Mouse (Mus musculus): ENCODE measurements around the gene Omp.

Gene Omp

GRCm38 (mm10) chr7:98171141-98172073 is 26.1 kb upstream of the Omp start:
- DNase-seq (ENCODE audit: low read depth) = peak; percentile 96

DNA sequence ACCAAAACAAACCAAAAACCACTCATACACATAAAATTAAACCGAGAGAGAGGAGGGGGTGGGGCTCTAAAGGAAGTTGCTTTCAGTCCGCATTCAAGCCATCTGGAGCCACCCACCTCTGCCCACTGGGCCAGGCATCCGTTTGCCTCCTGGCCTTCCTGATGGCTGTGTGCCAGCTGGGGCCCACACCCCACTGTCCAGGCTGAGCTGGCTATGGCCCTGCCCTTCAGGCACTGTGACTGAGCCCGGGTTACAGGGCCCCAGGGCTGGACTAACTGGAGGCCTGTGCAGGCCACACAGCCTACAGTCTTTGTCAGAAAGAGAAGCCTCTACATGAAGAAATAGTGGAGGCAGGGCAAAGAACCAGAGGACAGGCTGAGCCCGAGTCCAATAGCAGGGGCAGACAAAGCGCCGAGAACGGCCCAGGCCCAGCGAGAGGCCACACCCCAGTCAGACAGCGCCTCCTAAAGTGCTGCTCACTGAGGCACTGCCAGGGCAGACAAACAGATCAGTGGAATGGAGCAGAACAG is 19.8 kb upstream of the Omp start:
- DNase-seq (ENCODE audit: low read depth) = peak; percentile 97

DNA sequence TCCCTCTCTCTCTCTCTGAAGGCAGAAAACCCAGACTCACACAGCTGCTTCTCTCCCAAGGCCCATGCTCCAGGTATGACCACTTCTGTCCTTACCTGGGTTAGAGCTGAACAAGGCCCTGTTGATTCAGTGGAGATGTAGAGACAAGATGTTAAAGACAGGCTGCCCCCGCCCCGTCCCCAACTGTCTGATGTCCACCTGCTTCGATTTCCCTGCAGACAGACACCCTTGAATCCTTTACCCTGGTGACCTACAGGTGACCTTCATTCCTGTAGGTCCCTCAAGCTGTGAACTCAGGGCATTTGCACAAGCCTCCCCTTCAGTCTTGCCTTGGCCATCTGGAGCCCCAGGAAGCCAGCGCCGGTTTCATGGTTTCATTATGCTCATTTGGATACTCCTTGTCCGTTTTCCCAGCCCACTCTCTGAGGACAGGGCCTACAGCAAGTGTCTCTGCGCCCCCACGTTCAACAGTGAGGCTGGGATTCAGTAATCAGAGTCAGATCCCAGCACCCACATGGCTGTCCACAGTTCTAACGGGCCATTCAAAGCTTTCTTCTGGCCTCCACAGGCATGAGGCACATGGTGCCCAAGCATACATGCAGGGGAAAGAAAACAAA is 19.2 kb upstream of the Omp start:
- DNase-seq (ENCODE audit: low read depth) = no peak

- peak; percentile 76 for DNase-seq (ENCODE audit: low read depth)
Observed at GRCm38 (mm10) chr7:98163700-98164099, 18.4 kb upstream of the Omp start.

DNA sequence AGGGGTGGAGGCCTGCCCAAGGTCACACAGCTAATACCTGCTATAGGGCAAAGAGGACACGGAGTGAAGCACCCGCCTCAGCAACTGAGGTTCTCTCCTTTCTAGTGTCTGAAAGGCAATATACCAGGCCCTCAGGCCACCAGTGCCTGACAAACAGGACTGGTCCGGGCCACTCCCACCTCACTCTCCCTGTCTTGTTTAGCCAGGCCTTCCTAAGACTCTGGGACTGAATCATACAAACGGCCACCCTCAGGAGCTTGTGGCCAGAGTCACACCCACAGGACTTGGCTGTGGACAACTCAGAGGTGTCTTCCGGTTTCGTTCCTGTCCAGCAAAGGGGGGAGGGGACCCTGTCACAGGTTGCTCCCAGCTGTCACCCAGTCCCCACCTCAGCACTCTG is 16.9 kb upstream of the Omp start:
- peak; percentile 84 for DNase-seq (ENCODE audit: low read depth)

- DNase-seq (ENCODE audit: low read depth) = peak; percentile 77
Observed at GRCm38 (mm10) chr7:98160041-98160740, 14.9 kb upstream of the Omp start.

DNA sequence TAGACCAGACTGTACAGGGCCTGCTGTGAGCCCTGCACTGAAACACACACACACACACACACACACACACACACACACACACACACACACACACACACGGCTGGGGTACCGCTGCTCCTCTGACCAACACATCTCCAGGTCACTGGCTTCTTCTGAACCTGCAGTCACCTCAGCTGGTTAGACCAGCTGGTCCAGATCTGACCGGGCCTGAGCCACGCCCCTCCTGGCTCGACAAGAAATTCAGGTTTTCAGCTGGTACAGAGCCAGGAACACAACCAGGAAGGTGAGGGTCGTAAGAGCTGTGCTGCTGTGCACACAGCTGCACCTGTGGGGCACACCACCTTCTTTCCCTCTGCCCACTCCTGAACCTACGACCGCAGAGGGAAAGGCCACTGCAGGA is 13.2 kb upstream of the Omp start:
- DNase-seq (ENCODE audit: low read depth) = no peak

- no peak for DNase-seq (ENCODE audit: low read depth)
Observed at GRCm38 (mm10) chr7:98157636-98158332, 12.5 kb upstream of the Omp start.

GRCm38 (mm10) chr7:98156280-98156665 is 11.0 kb upstream of the Omp start:
- no peak for DNase-seq (ENCODE audit: low read depth)

GRCm38 (mm10) chr7:98155546-98156279 is 10.4 kb upstream of the Omp start:
- peak; percentile 96 for DNase-seq (ENCODE audit: low read depth)

DNA sequence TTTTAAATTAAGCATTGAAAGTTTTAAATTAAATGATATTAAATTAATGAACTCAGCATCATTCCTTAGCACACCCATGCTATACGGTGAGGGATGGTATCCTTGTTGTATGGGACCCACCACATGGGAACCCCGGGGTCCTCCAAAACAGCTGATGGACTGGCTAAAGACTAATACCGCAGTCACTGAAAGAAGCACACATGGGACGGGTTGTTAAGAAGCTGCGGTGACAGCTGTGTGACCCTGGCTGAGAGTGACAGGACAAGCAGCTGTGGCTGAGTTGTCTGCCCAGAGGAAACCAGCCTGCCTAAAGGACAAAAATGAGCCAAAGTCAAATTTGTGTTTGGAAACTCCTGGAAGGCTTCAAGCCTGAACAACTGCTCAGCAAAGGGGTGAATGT is 8.6 kb upstream of the Omp start:
- no peak for DNase-seq (ENCODE audit: low read depth)

- no peak for DNase-seq (ENCODE audit: low read depth)
Observed at GRCm38 (mm10) chr7:98153345-98153744, 8.0 kb upstream of the Omp start.

- DNase-seq (ENCODE audit: low read depth) = no peak
Observed at GRCm38 (mm10) chr7:98152400-98152799, 7.1 kb upstream of the Omp start.

DNA sequence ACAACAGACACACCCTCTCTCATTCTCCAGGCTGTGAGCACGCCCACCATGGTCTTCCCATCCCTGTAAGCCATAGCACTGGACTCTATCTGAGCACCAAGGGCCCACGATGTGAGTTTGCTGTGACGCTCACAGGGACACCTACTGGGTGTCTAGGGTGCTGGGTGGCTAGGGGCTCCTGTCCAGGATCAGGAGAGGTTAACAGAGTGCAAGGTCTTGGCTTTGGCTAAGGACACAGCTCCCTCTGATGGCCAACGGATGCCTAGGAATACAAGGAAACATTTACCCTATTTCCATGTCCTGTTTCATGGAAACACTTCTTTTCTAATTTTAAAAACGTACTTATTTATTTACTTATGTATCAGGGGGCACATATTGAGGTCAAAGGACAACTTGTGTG is 5.2 kb upstream of the Omp start:
- DNase-seq (ENCODE audit: low read depth) = no peak

DNA sequence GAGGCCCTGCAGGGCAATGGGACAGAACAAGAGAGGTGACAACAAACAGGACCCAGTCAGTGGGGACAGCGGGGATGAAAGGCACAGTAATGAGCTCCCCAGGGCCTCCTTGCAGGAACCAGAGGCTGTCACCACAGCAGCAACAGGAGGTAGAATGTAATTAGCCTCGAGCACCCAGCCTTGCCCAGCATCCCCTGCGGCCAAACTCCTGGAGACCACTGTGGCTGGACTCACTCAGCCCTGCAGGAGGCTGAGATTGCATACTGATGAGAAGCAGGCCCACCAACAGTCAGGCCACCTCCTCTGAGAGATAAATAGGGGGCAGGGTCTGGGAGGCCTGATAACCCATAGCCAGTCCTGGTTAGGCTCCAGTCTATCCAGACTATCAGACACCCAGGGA is 4.5 kb upstream of the Omp start:
- no peak for DNase-seq (ENCODE audit: low read depth)

DNA sequence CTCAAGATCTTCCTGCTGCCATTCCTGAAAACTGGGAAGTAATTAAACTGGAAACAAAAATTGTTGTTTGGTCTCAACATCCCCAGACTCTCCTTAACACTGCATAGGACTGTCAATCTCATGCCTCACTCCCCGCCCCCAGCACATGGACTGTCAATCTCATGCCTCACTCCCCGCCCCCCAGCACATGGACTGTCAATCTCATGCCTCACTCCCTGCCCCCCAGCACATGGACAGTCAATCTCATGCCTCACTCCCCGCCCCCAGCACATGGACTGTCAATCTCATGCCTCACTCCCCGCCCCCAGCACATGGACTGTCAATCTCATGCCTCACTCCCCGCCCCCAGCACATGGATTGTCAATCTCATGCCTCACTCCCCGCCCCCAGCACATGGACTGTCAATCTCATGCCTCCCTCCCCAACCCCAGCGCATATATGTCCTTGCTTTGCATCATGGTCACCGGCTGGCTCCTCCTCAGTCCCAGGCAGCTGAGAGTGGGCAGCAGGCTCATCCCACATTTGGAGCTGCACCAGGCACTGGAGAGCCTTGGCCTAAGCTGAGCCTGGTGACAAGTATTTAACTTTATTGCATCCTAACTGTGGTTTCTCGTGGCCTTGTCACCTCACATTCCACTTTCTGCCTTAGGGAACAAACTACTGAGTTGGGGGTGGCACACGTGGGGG is 3.6 kb upstream of the Omp start:
- DNase-seq (ENCODE audit: low read depth) = no peak

DNA sequence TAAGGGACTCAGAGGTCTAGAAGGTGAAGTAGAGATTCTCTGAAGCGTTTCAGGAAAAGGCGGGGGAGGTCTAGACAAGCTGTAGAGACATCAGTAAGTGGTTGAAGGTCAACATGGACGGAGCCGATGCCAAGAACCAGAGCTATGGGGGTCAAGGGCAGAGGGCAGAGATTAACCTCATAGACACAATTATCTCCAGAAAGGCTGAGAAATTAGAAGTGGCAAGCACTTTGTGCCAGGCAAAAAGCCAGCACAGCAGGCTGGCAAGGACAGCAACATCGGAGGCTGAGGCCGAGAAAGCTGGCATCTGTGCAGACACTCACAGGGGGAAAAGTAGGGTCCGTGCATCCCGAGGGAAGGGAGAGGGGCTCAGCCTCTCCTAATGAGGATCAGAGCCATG is 2.5 kb upstream of the Omp start:
- no peak for DNase-seq (ENCODE audit: low read depth)

- no peak for DNase-seq (ENCODE audit: low read depth)
Observed at GRCm38 (mm10) chr7:98146447-98146845, 1.1 kb upstream of the Omp start.

DNA sequence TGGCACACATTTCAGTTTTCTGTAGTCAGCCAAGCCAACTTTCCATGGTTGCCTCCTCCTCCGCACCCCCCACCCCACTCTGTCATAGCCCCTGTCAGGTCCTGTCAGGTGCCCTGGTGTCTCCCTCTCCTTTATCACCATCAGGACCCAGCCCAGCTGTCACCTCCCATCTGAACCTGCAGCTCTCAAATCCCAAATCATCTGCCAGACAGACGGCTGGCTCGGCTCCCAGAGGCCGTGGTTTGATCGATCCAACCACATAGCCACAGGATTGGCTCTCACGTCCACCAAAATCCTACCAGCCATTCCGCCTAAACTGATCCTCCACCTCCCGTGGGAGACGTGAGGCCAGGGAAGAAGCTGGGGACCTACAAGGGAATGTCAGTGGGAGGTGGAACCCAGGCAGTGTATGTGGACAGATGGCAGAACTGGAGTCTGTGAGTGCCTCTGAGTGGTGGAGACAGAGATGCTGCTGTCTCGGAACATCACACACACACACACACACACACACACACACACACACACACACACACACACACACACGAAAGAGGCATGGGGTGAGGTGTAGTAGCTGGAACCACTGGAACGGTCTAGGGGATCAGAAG is 642 bp upstream of the Omp start:
- no peak for DNase-seq (ENCODE audit: low read depth)

- DNase-seq (ENCODE audit: low read depth) = no peak
Observed at GRCm38 (mm10) chr7:98142648-98143047, 2.7 kb downstream of the Omp start.

Data from 416B (cell line).